Mouse (Mus musculus): ENCODE measurements around the gene Fam8a1.

The Fam8a1 gene

DNA sequence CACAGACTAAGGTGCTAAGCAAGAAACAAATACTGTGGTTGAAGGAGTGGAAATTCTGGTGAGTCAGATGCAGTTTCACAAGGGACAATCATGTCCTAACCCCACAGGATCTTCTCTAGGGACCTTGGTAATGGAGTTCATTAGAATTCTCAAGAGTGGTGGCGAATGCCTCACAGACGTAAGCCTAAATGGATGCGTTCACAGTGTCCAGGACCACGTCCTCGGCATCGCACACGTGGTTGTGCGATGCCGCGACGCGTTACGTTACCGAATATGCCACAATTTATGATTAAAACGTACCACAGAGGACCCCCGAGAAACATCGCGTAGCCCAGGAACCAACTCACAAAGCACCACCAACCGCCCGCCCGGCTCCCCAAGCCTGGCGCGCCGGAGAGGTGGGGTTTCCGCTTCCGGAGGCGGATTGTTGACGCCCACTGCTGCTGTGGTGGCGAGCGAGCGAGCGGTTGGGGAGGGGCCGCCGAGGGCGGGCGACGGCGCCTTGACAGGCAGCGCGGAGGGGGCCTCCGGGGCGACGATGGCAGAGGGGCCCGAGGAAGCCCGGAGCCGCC lies at the start of gene Fam8a1:
TSS of gene Fam8a1 (plus strand) at position 475 of the 572 bp plus-strand sequence.
- ATAC-seq (ENCODE audit: low TSS enrichment): peak; percentile 90

GRCm38 (mm10) chr13:46619633-46620032 lies 49.7 kb upstream of the Fam8a1 start:
- peak; percentile 82; the same call in 1 of the 2 replicates for ATAC-seq (ENCODE audit: low TSS enrichment)

- no peak for ATAC-seq (ENCODE audit: low TSS enrichment)
These were observed 48.2 kb upstream of the Fam8a1 start for GRCm38 (mm10) chr13:46620964-46621757.

DNA sequence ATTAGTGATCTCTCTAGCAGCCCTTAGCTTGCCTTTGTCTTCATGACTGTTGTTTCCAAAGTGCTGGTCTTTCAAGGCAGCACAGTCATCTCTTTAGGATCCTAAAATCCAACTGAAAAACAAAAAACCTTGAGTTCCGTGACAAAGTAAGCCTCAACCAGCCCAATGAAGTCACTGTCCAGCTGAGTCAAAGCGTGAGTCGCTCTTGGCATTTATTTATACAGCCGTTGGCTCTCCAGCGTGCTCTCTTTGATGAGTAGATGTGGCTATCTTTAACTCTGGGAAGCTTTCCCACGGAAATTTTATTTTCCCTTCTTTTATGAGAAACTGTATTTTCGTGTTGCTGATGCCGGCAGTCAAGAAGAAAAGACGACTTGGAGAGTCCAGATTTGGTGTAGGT lies 42.7 kb upstream of the Fam8a1 start:
- peak; percentile 80 for ATAC-seq (ENCODE audit: low TSS enrichment)

GRCm38 (mm10) chr13:46627841-46628240 lies 41.5 kb upstream of the Fam8a1 start:
- no peak for ATAC-seq (ENCODE audit: low TSS enrichment)

DNA sequence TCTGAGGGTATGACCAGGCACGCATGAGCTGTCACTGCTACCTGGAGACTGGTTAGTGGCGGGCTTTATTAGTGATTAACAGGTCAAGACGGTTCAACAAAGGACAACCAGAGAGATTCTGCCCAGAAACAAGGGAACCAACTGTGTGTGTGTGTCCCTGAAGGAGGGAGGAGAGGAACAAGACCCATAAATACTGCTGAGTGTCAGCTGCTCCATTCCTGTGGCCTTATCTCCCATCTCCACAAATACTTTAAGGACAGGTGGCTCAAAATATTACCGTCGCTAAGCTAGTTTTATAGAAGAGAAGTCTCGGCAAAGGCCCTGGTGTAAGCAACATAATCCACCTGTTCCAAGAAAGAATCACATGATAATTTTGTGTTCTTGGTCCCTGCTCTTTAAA lies 39.9 kb upstream of the Fam8a1 start:
- ATAC-seq (ENCODE audit: low TSS enrichment): no peak

- no peak for ATAC-seq (ENCODE audit: low TSS enrichment)
These were observed 36.5 kb upstream of the Fam8a1 start for GRCm38 (mm10) chr13:46632796-46633195.

DNA sequence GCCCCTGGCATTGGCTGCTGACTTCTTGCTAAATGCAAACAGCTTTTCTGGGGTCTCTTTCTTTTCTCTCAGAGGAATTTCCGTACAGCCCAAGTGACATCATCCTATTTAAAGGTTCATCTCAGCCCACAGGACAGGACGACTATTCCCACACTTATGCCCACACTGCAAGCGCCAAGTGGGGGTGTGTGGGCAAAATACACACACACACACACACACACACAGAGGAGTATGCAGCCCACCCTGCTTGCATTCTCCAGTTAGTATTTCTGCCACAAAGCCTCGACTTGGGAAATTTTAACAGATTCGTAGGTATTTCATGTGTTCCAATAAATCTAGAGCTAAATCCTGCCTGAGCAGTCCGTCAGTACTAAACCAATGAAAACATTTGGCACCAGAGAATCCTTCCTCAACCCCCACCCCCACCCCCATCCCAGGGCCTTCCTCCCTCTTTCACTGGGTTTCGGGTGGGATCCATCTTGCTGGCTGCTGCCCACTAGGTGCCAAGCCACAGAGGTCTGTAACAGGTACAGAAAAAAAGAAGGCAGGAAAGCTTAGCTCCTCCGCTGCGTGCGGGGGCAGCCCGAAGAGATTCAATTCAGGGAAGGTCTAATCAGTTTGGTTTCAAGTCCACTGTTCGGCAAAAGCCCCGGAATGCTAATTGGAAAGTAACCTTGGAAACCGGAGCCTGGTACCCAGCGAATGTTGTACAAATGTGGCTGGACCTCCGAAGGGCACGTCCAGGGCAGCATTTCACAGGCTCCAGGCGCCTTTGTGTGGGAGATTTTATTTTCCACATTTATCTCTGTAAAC lies 35.8 kb upstream of the Fam8a1 start:
- ATAC-seq (ENCODE audit: low TSS enrichment): peak; percentile 38

DNA sequence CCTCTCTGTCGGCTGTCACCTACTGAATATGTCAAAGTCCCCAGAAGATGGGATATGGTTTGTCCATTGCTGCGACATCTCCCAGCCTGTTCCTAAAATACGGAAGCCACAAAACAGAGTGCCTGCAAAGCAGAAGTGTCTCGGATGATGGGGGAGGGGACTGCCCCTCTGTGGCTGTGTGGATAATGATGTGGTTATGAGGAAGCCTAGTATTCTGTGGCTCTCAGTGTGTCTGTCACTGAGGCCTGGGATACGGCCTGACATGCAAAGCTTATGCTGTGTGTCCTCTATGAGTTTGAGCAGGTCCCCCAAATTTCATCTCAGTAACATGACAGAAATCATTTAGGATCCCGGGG lies 35.2 kb upstream of the Fam8a1 start:
- ATAC-seq (ENCODE audit: low TSS enrichment): peak; percentile 53

- peak; percentile 29; the same call in 1 of the 2 replicates for ATAC-seq (ENCODE audit: low TSS enrichment)
These were observed 28.5 kb upstream of the Fam8a1 start for GRCm38 (mm10) chr13:46640608-46641468.

DNA sequence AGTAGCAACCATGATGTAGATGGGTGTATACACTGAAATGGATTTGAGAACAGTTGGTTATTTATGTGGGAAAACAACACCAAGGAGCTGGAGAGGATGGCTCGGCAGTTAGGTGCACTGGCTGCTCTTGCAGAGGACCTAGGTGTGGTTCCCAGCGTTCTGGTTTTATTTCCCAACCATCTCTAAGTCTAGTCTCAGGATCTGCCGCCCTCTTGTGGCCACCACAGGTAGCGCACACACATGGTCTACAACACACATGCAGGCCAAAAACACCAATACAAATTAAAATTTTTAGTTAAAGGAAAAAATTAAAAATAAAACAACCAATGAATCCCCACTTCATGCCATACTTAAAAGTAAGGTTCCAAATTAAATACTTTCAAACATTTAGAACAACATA lies 27.0 kb upstream of the Fam8a1 start:
- no peak for ATAC-seq (ENCODE audit: low TSS enrichment)

DNA sequence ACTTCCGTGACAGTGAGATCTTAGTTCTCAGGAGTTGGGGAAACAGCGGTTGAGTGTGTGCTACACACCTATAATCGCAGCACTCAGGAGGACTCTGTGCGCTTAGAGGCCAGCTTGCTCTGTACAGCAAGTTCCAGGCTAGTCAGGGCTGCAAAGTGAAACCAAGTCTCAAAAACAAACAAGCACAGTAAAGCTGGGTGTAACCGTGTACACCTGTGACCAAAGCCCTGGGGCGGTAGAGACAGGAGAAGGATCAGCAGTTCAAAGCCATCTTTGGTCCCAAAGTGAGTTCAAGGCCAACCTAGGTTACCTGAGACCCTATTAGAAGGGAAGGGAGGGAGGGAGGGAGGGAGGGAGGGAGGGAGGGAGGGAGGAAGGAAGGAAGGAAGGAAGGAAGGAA lies 25.1 kb upstream of the Fam8a1 start:
- no peak for ATAC-seq (ENCODE audit: low TSS enrichment)

DNA sequence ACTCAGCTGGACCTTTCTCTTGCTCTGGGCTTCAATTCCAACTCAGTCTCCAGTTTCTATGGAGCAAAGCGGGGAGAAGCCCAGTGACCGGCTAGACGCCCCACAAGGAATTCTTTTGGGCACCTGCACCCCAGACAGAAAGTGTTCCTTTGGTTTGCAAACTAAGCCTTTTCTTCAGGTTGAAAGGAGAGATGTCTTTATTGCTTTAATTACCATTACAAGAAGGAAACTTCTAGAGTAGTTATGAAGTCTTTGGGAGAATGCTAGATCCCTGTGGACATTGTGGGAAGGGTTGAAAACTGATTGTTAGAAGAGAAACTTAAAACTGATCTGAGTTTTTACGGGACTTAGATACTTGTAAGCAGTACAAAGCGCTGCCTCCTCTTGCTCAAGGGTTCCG lies 23.8 kb upstream of the Fam8a1 start:
- no peak for ATAC-seq (ENCODE audit: low TSS enrichment)

DNA sequence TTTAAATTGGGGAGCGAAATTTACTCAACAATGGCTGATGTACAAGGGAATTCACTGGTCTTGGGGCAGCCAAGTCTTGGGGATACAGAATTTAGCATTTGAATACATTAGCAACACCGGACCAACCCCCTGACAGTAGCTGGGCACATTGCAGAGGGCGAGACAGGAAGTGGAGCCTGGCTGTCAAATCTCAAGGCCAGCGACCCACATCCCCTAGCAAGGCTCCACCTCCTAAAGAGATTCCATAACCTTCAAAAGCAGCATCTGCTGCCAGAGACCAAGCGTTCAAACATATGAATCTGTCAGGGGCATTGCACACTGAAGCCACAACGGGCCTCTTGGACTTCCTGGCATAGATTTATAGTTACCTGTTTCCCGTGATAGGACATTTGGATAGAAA lies 17.5 kb upstream of the Fam8a1 start:
- ATAC-seq (ENCODE audit: low TSS enrichment): no peak

DNA sequence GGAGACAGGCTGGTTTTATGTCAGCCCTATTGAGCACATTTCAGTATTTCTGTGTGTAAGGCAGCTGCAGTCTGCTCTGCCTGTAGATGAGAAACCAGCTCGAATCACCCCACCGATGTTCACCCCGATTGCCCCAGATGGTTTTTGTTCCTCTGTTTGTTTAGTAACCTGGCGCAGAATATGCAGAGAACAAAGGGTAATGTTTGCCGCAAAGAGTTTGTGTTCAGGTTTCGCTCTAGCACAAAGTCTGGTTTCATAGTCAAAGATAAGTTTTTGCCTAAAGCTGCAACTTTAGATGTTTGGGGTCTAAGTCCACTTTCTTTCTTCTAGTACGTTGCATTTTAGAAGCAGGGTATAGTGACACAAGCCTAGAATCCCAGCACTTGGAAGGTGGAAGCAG lies 16.7 kb upstream of the Fam8a1 start:
- ATAC-seq (ENCODE audit: low TSS enrichment): no peak

DNA sequence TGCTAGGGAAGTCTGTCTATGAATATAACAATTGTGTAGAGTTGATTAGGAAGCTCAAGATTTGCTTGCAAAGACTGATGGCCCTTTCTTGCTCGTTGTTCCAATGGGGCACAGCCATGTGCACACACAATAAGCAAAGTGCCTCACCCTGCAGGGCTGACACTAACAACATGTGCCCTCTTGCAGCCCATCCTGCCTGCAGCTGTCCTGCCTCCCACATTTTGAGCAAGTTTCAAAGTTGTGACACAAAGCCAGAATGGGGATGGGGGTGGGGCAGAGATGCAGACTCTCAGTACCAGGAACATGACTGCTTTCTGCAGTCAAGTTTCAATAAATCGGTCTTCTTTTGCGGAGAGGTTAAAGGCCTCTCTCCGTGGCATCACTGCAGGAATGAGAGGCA lies 15.7 kb upstream of the Fam8a1 start:
- ATAC-seq (ENCODE audit: low TSS enrichment): 0 out of 2 replicates have a peak, but pooled peaks have one; percentile 11

GRCm38 (mm10) chr13:46654566-46654965 lies 14.8 kb upstream of the Fam8a1 start:
- no peak for ATAC-seq (ENCODE audit: low TSS enrichment)

GRCm38 (mm10) chr13:46659211-46659610 lies 10.1 kb upstream of the Fam8a1 start:
- ATAC-seq (ENCODE audit: low TSS enrichment): no peak

DNA sequence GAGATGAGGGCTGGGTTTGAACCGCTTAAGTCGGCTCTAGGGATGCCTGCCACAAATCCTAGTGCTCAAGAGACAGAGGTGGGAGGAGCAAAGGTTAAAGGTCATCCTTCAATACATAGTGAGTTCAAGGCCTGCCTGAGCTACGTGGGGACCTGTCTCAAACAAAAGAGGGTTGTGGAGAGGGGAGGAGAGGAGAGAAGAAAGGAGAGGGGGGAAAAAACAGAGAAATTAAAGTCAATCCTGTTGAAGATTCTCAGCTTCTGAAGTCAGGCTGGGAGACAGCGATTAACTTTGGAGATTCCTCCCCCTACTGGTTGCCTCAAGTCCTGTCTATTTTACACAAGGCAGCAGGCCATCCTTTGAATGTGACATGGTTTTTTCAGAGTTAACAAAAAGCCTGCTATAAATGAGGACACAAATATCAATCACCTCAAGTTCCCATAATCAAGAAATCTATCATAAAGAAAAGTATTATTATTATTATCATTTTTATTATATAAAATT lies 5.8 kb upstream of the Fam8a1 start:
- peak; percentile 87 for ATAC-seq (ENCODE audit: low TSS enrichment)

GRCm38 (mm10) chr13:46669620-46670271 lies 424 bp downstream of the Fam8a1 start:
- peak; percentile 34 for ATAC-seq (ENCODE audit: low TSS enrichment)

- ATAC-seq (ENCODE audit: low TSS enrichment): no peak
These were observed 1.2 kb downstream of the Fam8a1 start for GRCm38 (mm10) chr13:46670514-46670913.

Data from frontal cortex, adult (tissue).